In the genomic region with DNA sequence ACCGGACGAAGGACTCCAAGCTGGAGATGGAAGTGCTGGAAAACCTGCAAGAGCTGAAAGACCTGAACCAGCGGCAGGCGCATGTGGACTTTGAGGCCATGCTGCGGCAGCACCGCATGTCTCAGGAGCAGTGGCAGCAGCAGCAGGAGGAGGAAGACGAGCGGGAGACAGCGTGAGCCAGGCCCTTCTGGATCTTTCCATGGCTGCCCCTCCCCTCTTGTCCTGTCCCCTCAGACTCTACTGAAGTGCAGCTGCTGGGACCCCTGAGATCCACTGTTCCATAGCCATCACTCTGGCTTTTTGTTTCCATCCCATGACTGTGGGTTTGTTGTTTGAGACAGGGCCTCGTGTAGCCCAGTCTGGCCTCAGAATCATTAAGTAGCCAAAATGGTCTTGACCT, we compare ENCODE assay signal across 12 mouse cellular contexts. TPM values are rescaled to one million over a fixed set of nuclear protein-coding genes. Genes with fewer than 3 reads are reported as not detected.
DNase-seq lines count a peak whose midpoint lies in the region.
"Had no signal": no experiment of that assay in that cellular context is flagged by ENCODE, and none has a peak within 500 bp of the region (broad histone marks: within the 10 kb centered on the region; RNA-seq: fewer than 3 reads in every experiment).

No protein-coding gene starts in this region.

- intact Hi-C loops in heart, postnatal 14 days (cut with DNase I): no loop called here
- intact Hi-C loops in left cerebral cortex, postnatal 14 days (cut with DNase I): no loop called here

- DNase-seq in cerebellum, adult 9-11 months: peak; percentile 36
- DNase-seq in cerebellum, adult 18-20 months: no peak
- peak; percentile 90 for DNase-seq in heart, adult 11 months
- DNase-seq in heart, postnatal 14 days: no peak
- DNase-seq in testis, postnatal 10 days (ENCODE audit: low spot score): peak; percentile 41
- no peak for DNase-seq in testis, postnatal 14 days (ENCODE audit: low spot score)
- no peak for DNase-seq in left cerebral cortex, postnatal 14 days (ENCODE audit: low spot score in 2 of 2)
- DNase-seq: adrenal gland, adult 2 months; adrenal gland, postnatal 25 days; cerebellum, adult 9-10 months; forebrain, postnatal 0 days had no signal

RNA-seq across cellular contexts. Expression of a gene that starts 5.6 kb away (rescaled TPM):
- 10 to 100 TPM; 10.8 to 12.6 TPM for total RNA-seq in heart, postnatal 14 days (2021)
- 10 to 100 TPM; 14.2 to 15.0 TPM for total RNA-seq in left cerebral cortex, postnatal 14 days (2021)

RNA-seq across cellular contexts. Expression of a gene that starts 5.8 kb away (rescaled TPM):
- total RNA-seq in heart, postnatal 14 days (2021): 1 to 10 TPM; 1.3 to 3.1 TPM
- 10 to 100 TPM; 34.3 to 39.5 TPM for total RNA-seq in left cerebral cortex, postnatal 14 days (2021)

RNA-seq across cellular contexts. Expression of a gene that starts 12.1 kb away (rescaled TPM):
- under 1 TPM; 0.63 to 0.81 TPM for total RNA-seq in heart, postnatal 14 days (2021)
- 1 to 10 TPM; 2.0 to 3.3 TPM for total RNA-seq in left cerebral cortex, postnatal 14 days (2021)

RNA-seq across cellular contexts. Expression of a gene that starts 15.2 kb away (rescaled TPM):
- total RNA-seq in heart, postnatal 14 days (2021): 1 to 10 TPM; 3.3 to 4.1 TPM
- total RNA-seq in left cerebral cortex, postnatal 14 days (2021): 1 to 10 TPM; 2.9 to 3.6 TPM

RNA-seq across cellular contexts. Expression of a gene that starts 21.8 kb away (rescaled TPM):
- total RNA-seq in heart, postnatal 14 days (2021): under 1 TPM in 1 of 2 experiments, not detected in 1; 0.74 TPM
- 10 to 100 TPM; 89.9 to 97.3 TPM for total RNA-seq in left cerebral cortex, postnatal 14 days (2021)
- total RNA-seq: MEL had no signal

Comparison
In these comparisons a context has a peak if more than half of its experiments do, and no peak if none do; other contexts are left out.
1. DNase-seq: peak in cerebellum, adult 9-11 months (single experiment), heart, adult 11 months (single experiment) and testis, postnatal 10 days (single experiment); none in cerebellum, adult 18-20 months (0 of 2), heart, postnatal 14 days (0 of 2), testis, postnatal 14 days (single experiment) and left cerebral cortex, postnatal 14 days (0 of 2).
2. RNA of a gene that starts 5.8 kb away (total RNA-seq): 34.3 to 39.5 TPM in left cerebral cortex, postnatal 14 days; 1.3 to 3.1 TPM in heart, postnatal 14 days; every median in the first group is over 4 times any median in the second.